Mouse (Mus musculus) embryonic fibroblast, embryonic 13.5 days (primary cell): Measurements from ENCODE around the gene Plac8.

Source experiments
- CTCF ChIP-seq: IDR thresholded peaks from 2 replicates; pipeline ENCODE4 v1.5.1; 2011; ENCODE audit warnings: mild to moderate bottlenecking, control low read depth, low read length, moderate library complexity, borderline replicate concordance; ENCODE audit not compliant: insufficient read depth
- POLR2A ChIP-seq: IDR thresholded peaks from 2 replicates; pipeline ENCODE4 v1.6.1; 2011; ENCODE audit warnings: low read depth, mild to moderate bottlenecking, control low read depth, low read length, moderate library complexity

- no peak for TF ChIP-seq POLR2A
- TF ChIP-seq CTCF, result no peak
Observed at GRCm38 (mm10) chr5:100598961-100599463, 27.0 kb upstream of the Plac8 start.
